Mouse (Mus musculus) adrenal gland (tissue): ENCODE results near the gene Olfr1462.

Source experiments
- intact Hi-C: fragments of 180-260 bp; cut with DNase I; formaldehyde crosslinking; loops from one replicate; pipeline ENCODE4 v1.15.1; 2025
- long read RNA-seq, 2 experiments: library from polyadenylated mRNA; unstranded; transcript quantifications; one replicate each; pipeline ENCODE4 v2.0.0; 2020; ENCODE audit warnings: borderline replicate concordance in 1 of 2; ENCODE audit not compliant: insufficient replicate concordance in 1 of 2

Olfr1462 gene
- long read RNA-seq, experiment 1 = 0 reads
- long read RNA-seq, experiment 2 = 0 reads

DNA sequence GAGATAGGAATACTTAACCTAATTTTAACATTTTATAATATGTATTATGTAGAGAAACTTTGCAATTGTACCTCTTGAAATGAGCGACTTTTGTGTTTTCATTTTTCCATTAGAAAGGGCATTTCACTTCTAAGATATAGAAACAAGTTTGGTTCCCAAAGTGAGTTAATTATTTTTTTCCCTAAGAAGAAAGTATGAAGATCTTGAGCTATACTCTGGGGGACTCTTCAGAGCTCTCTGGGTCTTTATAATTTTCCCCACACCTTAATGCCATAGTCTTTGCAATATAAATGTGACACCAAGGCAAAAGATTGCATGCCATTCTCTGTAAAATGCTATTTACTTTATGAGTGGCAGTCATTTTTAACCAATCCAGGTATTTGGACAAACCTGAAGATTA, at the start of gene Olfr1462:
TSS of gene Olfr1462 (plus strand) at position 301 of the 400 bp plus-strand sequence.
- intact Hi-C loops = no loop called here

DNA sequence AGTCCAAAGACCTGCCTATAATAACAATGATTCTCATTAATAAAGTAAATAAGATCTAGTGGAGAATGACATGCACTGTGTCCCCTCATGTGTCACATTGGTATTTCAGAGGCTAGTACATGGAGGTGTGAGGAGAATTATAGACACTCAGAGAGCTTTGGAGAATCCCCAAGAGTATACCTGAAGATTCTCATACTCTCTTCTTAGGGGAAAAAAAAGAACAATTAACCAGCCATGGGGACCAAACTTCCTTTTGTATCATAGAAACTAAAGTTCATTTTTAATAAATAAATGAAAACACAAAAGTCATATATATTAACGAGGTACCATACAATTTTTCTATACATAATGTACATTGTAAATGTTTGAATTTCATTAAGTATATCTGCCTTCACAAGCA, 36.1 kb upstream of the Olfr1462 start, which contains the start of gene Olfr1459:
TSS of gene Olfr1459 (minus strand) at position 101 of the 400 bp plus-strand sequence.
- intact Hi-C loops = no loop called here

- intact Hi-C loops = no loop called here
Measured at GRCm38 (mm10) chr19:13162700-13163099, 22.8 kb upstream of the Olfr1462 start, which contains the start of gene Olfr1461. Gene Olfr1461, plus strand, starts transcription at chr19:13163000.

DNA sequence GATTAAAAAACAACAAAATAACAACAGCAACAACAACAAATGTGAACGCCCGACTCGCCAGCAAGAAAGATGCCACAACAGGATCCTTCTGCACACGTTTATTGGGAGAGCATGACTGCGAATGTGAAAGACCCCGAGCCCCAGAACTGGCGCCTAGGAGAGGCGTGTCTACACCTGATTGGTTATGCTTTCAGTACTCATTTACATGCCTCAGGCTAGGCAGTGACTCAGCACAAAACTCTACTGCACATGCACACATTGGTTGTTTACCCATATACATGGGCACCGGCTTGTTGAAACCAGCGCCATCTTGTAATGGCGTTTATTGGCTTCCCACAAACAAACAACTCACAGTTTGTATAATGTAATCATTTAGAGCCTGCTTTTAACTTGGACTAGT, 36.1 kb downstream of the Olfr1462 start:
- intact Hi-C loops = no loop called here

DNA sequence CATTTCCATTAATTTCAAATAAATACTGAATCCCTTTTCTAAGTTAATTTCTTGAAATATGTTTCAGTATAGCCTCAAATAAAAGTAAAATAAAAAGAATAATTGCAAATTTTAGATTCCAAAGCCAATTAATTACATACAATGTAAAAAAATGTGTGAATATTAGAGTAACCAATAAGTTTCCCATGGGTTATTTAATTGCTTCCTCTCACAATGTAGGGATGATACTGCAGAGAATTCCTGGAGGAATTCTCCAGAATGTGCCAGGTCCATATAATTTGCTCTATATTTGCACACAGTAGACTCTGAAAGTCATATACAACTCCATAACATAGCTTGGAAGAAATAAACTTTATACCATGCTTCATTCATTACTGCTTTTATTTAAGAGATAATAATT, 45.5 kb downstream of the Olfr1462 start, which contains the start of gene Olfr1463:
TSS of gene Olfr1463 (plus strand) at position 301 of the 400 bp plus-strand sequence.
- intact Hi-C loops = no loop called here
